Mouse (Mus musculus) left cerebral cortex, postnatal 14 days (tissue): Measurements from ENCODE around the gene Qrsl1. TPM values are rescaled to one million over a fixed set of nuclear protein-coding genes. Genes with fewer than 3 reads are reported as not detected.

Experiments
- DNase-seq, 2 experiments: peaks; one replicate each; pipeline ENCODE4 v3.0.0; 2021 to 2022; ENCODE audit warnings: low spot score in 2 of 2, mixed read lengths in 1 of 2
- intact Hi-C: fragments of 180-260 bp; cut with DNase I; formaldehyde crosslinking; loops from one replicate; pipeline ENCODE4 v1.15.1; 2025
- total RNA-seq, 2 experiments: library from RNA; stranded (reverse); gene quantifications; 2 replicates each; pipeline ENCODE4 v1.2.3; 2021

Gene Qrsl1
- total RNA-seq, 2 experiments from 2014 or later, result 14.7 to 14.9 TPM

GRCm38 (mm10) chr10:43888976-43889375, 12.6 kb downstream of the Qrsl1 start:
- intact Hi-C loops, result no loop called here
- no peak for DNase-seq

- no peak for DNase-seq
- intact Hi-C loops, result no loop called here
These were observed 13.9 kb downstream of the Qrsl1 start for GRCm38 (mm10) chr10:43887676-43888075.

GRCm38 (mm10) chr10:43871458-43871857, 30.1 kb downstream of the Qrsl1 start:
- no peak for DNase-seq
- intact Hi-C loops, result no loop called here

GRCm38 (mm10) chr10:43870752-43871151, 30.8 kb downstream of the Qrsl1 start:
- DNase-seq, result peak in 1 of 2 experiments; percentile 30
- intact Hi-C loops, result no loop called here

- peak in 1 of 2 experiments; percentile 6 for DNase-seq
- intact Hi-C loops, result no loop called here
These were observed 45.2 kb downstream of the Qrsl1 start for GRCm38 (mm10) chr10:43856351-43856750.

DNA sequence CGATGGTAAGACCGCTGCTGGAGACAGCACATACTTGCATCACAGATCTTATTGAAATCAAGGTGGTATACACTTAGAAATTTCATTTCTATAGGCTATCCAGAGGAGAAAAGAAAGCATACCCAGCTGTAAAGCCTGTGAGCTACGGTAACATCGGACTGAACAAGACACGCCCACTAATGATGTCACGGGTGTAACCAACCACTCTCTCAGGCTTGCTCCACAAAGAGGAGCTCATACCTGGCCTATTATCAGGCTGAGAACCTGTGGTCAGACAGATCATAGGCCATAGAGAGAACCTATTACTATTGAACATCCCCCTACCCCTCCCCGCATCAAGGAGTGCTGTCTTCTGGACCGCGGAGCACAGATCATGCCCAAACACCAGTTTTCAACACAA, 45.6 kb downstream of the Qrsl1 start:
- intact Hi-C loops, result no loop called here
- DNase-seq, result no peak

DNA sequence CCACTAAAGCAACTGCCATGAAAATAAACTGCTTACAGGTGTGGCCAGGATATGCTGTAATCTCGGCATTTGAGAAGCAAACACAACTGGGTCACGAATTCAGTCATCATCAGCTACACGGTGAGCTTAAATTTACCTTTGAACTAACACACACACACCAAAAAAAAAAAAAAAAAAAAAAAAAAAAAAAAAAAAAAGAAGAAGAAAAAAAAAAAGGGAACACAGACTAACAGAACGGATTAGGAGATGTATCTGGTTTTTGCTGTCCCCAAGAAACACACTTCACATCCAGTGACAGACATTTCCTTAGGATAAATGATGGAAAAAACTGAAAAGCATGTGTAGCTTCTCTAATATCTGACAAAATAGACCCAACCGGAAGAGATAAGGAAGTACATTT, 49.6 kb downstream of the Qrsl1 start:
- intact Hi-C loops, result no loop called here
- DNase-seq, result no peak

DNA sequence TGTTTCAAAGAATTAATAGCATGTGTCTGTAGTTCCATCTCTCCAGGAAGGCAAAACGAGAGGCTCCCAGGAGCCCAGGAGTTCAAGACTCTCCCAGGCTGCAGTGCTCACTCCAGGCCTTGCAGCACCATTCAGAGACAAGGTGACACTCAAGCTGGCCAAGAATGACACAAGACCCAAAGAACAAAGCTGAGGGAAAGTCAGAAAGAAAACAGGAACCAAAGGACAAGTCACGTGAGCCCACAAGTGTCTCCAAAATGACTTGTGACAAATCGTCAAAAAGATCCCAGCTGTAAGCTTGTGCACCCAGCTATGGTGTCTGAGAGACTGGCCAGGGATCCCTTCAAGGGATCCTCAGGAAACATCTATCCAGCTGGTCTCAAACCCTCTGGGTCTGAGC, 52.1 kb downstream of the Qrsl1 start:
- intact Hi-C loops, result no loop called here
- no peak for DNase-seq

GRCm38 (mm10) chr10:43846141-43846622, 55.4 kb downstream of the Qrsl1 start:
- intact Hi-C loops, result no loop called here
- no peak for DNase-seq

DNA sequence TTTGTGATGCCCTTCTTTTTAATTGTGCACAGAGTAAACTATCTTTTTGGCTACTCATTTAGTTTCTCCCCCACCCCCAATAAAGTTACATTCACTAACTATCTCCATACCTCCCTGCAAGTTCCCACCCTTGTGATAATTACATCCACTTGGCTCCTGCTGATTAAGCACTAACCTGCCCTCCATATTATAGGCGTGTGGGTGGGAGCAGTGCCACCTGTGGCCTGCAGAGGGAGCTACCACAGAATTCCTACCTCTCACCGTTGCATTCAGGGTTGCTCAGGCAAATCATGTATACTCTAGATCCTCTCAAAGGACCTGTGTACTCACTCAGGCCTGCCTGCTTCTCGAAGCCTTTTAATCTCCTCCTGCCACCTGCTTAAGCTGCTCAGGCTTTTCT, 56.1 kb downstream of the Qrsl1 start:
- intact Hi-C loops, result no loop called here
- DNase-seq, result no peak

DNA sequence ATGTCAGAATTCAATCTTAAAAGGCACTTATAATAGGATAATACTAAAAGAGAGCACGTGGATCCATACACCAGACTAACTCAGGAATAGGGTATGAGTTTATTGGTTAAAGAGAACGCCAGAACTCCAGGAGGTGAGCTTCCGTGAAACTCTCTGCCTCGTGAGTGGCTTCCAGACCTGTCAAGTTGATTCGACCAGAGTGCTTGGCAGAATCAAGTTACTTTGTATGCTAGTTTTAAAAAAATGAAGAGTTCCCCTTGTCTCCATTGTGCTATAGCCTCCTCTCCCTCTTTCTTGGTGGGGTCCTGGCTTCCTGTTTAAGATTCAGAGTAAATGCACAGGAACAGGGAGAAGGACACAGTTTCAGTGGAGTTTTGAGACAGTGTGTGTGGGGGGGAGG, 60.1 kb downstream of the Qrsl1 start:
- intact Hi-C loops, result no loop called here
- no peak for DNase-seq

DNA sequence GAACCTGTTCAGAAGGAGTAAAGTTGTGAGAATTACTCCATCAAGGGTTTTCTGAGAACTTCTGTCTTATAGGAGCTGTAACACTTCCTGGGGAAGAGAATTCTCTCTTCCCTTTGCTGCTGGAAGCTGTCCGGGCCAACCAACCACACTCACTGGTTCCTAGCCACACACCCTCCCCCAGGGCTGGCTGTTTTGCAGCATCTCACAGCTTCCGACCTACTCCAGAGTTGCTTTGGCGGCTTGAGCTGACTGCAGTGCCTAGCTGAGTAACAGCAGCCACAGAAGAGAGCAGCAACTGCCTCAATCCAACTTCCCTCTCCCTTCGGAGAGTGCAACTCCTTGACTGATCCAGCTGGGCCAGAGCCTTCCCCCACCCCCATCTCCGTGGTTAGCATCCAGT, 68.7 kb downstream of the Qrsl1 start:
- intact Hi-C loops, result no loop called here
- DNase-seq, result peak; percentile 8 to 9

GRCm38 (mm10) chr10:43830251-43831018, 71.1 kb downstream of the Qrsl1 start:
- intact Hi-C loops, result no loop called here
- peak; percentile 10 to 11 for DNase-seq

GRCm38 (mm10) chr10:43828686-43829015, 72.9 kb downstream of the Qrsl1 start:
- intact Hi-C loops, result no loop called here
- DNase-seq, result no peak

DNA sequence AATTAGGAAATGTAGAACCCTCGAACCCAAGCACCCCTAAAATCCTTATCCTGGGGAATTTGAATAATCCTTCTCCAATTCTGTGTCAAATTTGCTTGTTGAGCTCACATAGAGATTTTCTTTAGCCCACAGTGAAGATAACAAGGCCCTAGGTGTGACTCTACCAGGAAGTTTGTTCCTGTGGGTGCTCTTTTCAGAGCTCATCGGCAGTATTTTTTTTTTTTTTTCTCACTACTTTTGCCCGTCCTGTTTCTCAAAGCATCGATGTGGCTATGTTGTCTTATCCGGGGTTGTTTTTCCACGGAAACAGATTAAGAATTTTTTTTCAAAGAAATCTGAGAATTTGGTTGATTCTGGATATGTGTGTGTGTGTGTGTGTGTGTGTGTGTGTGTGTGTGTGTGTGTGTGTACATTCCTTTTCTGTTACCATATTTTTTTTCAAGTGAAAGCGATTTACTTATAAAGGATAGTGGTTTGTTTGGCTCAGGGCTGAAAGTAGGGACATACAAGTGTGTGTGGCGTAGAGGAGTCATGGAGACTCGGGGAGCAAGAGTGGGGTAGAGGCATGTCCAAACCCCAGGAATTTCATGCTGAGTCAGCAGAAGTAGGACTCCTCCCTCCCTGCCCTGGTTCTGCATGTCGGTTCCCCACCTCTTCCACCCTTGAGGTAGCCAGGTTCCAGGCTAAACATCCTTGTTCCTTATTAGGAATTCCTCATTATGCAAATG, 73.4 kb downstream of the Qrsl1 start:
- intact Hi-C loops, result no loop called here
- no peak for DNase-seq

- no peak for DNase-seq
- intact Hi-C loops, result no loop called here
These were observed 74.5 kb downstream of the Qrsl1 start for GRCm38 (mm10) chr10:43826773-43827621.

DNA sequence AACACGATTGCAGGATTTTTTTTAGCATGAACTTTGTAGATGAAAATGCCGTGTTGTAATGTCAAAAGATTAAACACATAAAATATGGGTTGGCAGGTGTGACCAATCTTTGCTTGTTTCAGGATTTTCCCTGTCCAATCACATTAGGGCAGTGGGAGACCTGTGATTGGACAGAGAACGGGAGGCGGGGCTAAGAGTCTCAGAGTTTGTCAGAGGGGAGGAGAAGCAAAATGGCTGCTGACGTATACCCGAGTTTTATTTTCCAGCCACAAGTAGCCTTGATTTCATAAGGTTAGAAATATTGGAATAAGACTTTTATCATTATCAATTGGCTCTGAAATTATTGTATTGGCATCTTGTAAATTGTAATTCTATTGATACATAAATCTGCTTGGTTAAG, 75.8 kb downstream of the Qrsl1 start:
- intact Hi-C loops, result no loop called here
- DNase-seq, result no peak

- intact Hi-C loops, result no loop called here
- DNase-seq, result no peak
These were observed 76.8 kb downstream of the Qrsl1 start for GRCm38 (mm10) chr10:43824713-43825112.
